Mouse (Mus musculus) erythroblast, embryonic 14.5 days (primary cell): ENCODE results near the gene Trim39.

Experiments used
- GATA1 ChIP-seq: IDR thresholded peaks from 2 replicates; pipeline ENCODE4 v1.6.1; 2012; ENCODE audit warnings: low read length, inconsistent platforms, mixed read lengths
- TAL1 ChIP-seq: IDR thresholded peaks from 3 replicates; pipeline ENCODE4 v1.6.1; 2012; ENCODE audit warnings: low read length, inconsistent platforms, mixed read lengths

- TF ChIP-seq GATA1 (no peak), TAL1 (no peak)
Observed at GRCm38 (mm10) chr17:36261511-36262166, 10.4 kb downstream of the Trim39 start.
